Mouse (Mus musculus): Measurements from ENCODE around the gene Ewsr1. TPM values are rescaled to one million over a fixed set of nuclear protein-coding genes. Genes with fewer than 3 reads are reported as not detected.
A peak's percentile ranks its signal among the peaks of the same experiment; 100 is the strongest.
"Not testable (repeated sequence)": the region's sequence is repeated elsewhere in the genome, so short reads cannot be mapped to it uniquely, and the experiment has no call there.

Gene Ewsr1
- total and polyA plus RNA-seq, 2 experiments from 2014 or later = 371 to 384 TPM

GRCm38 (mm10) chr11:5098035-5098735, 881 bp downstream of the Ewsr1 start:
- Histone ChIP-seq H3K9ac (replicated peaks; ENCODE audit: low read length) (peak overlapping the region; percentile 91), H3K27me3 (ENCODE audit: insufficient read depth, low read length) (no peaks in the 10 kb centered on the region), H3K36me3 (ENCODE audit: insufficient read depth, low read length) (no peaks in the 10 kb centered on the region), H3K9me3 (ENCODE audit: low read length) (no peaks in the 10 kb centered on the region), H3K27ac (peak overlapping the region; percentile 98), H3K4me3 (ENCODE audit: low read length) (peak overlapping the region; percentile 98), H3K4me1 (ENCODE audit: insufficient read depth, low read length) (peaks cover 18% of the 10 kb centered on the region), H3K4me2 (ENCODE audit: low read depth, low read length) (peak overlapping the region; percentile 89)
- under 1% methylated on average over 44 of the region's 44 CpGs for WGBS
- ATAC-seq (no peak), DNase-seq (ENCODE audit: low spot score) (peak; percentile 36)
- no peak for TF ChIP-seq CTCF (IDR thresholded peaks at IDR 0.05; ENCODE audit: low read depth)

GRCm38 (mm10) chr11:5096480-5097020, 2.5 kb downstream of the Ewsr1 start:
- H3K4me2 ChIP-seq (ENCODE audit: low read depth, low read length) = peak overlapping the region; percentile 89
- 50% methylated on average over 8 of the region's 8 CpGs for WGBS

GRCm38 (mm10) chr11:5095877-5096276, 3.2 kb downstream of the Ewsr1 start:
- Histone ChIP-seq H3K4me3 (ENCODE audit: low read length) (no peak overlapping the region), H3K9me3 (ENCODE audit: low read length) (no peaks in the 10 kb centered on the region), H3K4me2 (ENCODE audit: low read depth, low read length) (no peak overlapping the region), H3K4me1 (ENCODE audit: insufficient read depth, low read length) (peaks cover 16% of the 10 kb centered on the region), H3K27me3 (ENCODE audit: insufficient read depth, low read length) (no peaks in the 10 kb centered on the region), H3K36me3 (ENCODE audit: insufficient read depth, low read length) (peaks cover 3% of the 10 kb centered on the region), H3K27ac (no peak overlapping the region), H3K9ac (replicated peaks; ENCODE audit: low read length) (no peak overlapping the region)
- TF ChIP-seq CTCF (IDR thresholded peaks at IDR 0.05; ENCODE audit: low read depth) = no peak
- DNase-seq (ENCODE audit: low spot score) (no peak), ATAC-seq (no peak)
- 64% methylated on average over 5 of the region's 5 CpGs for WGBS

More at GRCm38 (mm10) chr11:5096480-5097020, 2.5 kb downstream of the Ewsr1 start:
- Histone ChIP-seq H3K4me3 (ENCODE audit: low read length) (peak overlapping the region; percentile 98; the same call in 1 of the 2 replicates), H3K36me3 (ENCODE audit: insufficient read depth, low read length) (peaks cover 3% of the 10 kb centered on the region; the same call in 1 of the 2 replicates), H3K27ac (no peak overlapping the region), H3K9ac (replicated peaks; ENCODE audit: low read length) (no peak overlapping the region), H3K9me3 (ENCODE audit: low read length) (no peaks in the 10 kb centered on the region), H3K4me1 (ENCODE audit: insufficient read depth, low read length) (peaks cover 18% of the 10 kb centered on the region), H3K27me3 (ENCODE audit: insufficient read depth, low read length) (no peaks in the 10 kb centered on the region)
- no peak for TF ChIP-seq CTCF (IDR thresholded peaks at IDR 0.05; ENCODE audit: low read depth)
- DNase-seq (ENCODE audit: low spot score) (no peak), ATAC-seq (no peak)

- DNase-seq (ENCODE audit: low spot score) = peak; percentile 50
- H3K9me3 ChIP-seq (ENCODE audit: low read length) = no peaks in the 10 kb centered on the region
- H3K27me3 ChIP-seq (ENCODE audit: insufficient read depth, low read length) = no peaks in the 10 kb centered on the region
- ATAC-seq = peak; percentile 62; the same call in 1 of the 2 replicates
- no peak overlapping the region for H3K4me3 ChIP-seq (ENCODE audit: low read length)
- peaks cover 34% of the 10 kb centered on the region for H3K36me3 ChIP-seq (ENCODE audit: insufficient read depth, low read length)
- no peak overlapping the region for H3K4me2 ChIP-seq (ENCODE audit: low read depth, low read length)
- no peak overlapping the region for H3K27ac ChIP-seq
- H3K4me1 ChIP-seq (ENCODE audit: insufficient read depth, low read length) = peaks cover 5% of the 10 kb centered on the region; the same call in 1 of the 2 replicates
- peak; percentile 56 for TF ChIP-seq CTCF (IDR thresholded peaks at IDR 0.05; ENCODE audit: low read depth)
- WGBS = 35% methylated on average over 2 of the region's 2 CpGs
- no peak overlapping the region for H3K9ac ChIP-seq (replicated peaks; ENCODE audit: low read length)
Measured at GRCm38 (mm10) chr11:5091706-5092105, 7.4 kb downstream of the Ewsr1 start.

- Histone ChIP-seq H3K4me3 (ENCODE audit: low read length) (no peak overlapping the region), H3K27ac (no peak overlapping the region), H3K4me2 (ENCODE audit: low read depth, low read length) (no peak overlapping the region), H3K36me3 (ENCODE audit: insufficient read depth, low read length) (peaks cover 57% of the 10 kb centered on the region), H3K9me3 (ENCODE audit: low read length) (no peaks in the 10 kb centered on the region), H3K4me1 (ENCODE audit: insufficient read depth, low read length) (no peaks in the 10 kb centered on the region), H3K27me3 (ENCODE audit: insufficient read depth, low read length) (no peaks in the 10 kb centered on the region), H3K9ac (replicated peaks; ENCODE audit: low read length) (no peak overlapping the region)
- WGBS = 93% methylated on average over 1 of the region's 1 CpGs
- DNase-seq (ENCODE audit: low spot score) (no peak), ATAC-seq (no peak)
- TF ChIP-seq CTCF (IDR thresholded peaks at IDR 0.05; ENCODE audit: low read depth) = no peak
Measured at GRCm38 (mm10) chr11:5089147-5089546, 9.9 kb downstream of the Ewsr1 start.

GRCm38 (mm10) chr11:5076843-5077242, 22.2 kb downstream of the Ewsr1 start:
- not testable (repeated sequence) for H3K4me2 ChIP-seq (ENCODE audit: low read depth, low read length); H3K27me3 ChIP-seq (ENCODE audit: insufficient read depth, low read length); H3K9me3 ChIP-seq (ENCODE audit: low read length); H3K4me1 ChIP-seq (ENCODE audit: insufficient read depth, low read length); ATAC-seq; H3K27ac ChIP-seq; H3K4me3 ChIP-seq (ENCODE audit: low read length); H3K9ac ChIP-seq (replicated peaks; ENCODE audit: low read length); DNase-seq (ENCODE audit: low spot score)
- WGBS = 89% methylated on average over 4 of the region's 5 CpGs
- H3K36me3 ChIP-seq (ENCODE audit: insufficient read depth, low read length) = peaks cover 47% of the 10 kb centered on the region

GRCm38 (mm10) chr11:5075760-5076159, 23.3 kb downstream of the Ewsr1 start:
- Histone ChIP-seq H3K9ac (replicated peaks; ENCODE audit: low read length) (no peak overlapping the region), H3K27me3 (ENCODE audit: insufficient read depth, low read length) (no peaks in the 10 kb centered on the region), H3K4me2 (ENCODE audit: low read depth, low read length) (no peak overlapping the region), H3K36me3 (ENCODE audit: insufficient read depth, low read length) (peaks cover 52% of the 10 kb centered on the region), H3K27ac (no peak overlapping the region), H3K9me3 (ENCODE audit: low read length) (no peaks in the 10 kb centered on the region), H3K4me3 (ENCODE audit: low read length) (no peak overlapping the region), H3K4me1 (ENCODE audit: insufficient read depth, low read length) (no peaks in the 10 kb centered on the region)
- DNase-seq (ENCODE audit: low spot score) (no peak), ATAC-seq (no peak)
- peak; percentile 18; the same call in 1 of the 2 replicates for TF ChIP-seq CTCF (IDR thresholded peaks at IDR 0.05; ENCODE audit: low read depth)
